Mouse (Mus musculus) forelimb bud, embryonic 11.5 days (tissue): ENCODE data around the gene Exosc1.
A peak's percentile ranks its signal among the peaks of the same experiment; 100 is the strongest.
"Not testable (repeated sequence)": the region's sequence is repeated elsewhere in the genome, so short reads cannot be mapped to it uniquely, and the experiment has no call there.

Experiments used
- DNase-seq: peaks from one replicate; pipeline ENCODE4 v3.0.0-alpha.2; 2012; ENCODE audit warnings: low read depth, low spot score

Gene Exosc1

GRCm38 (mm10) chr19:41933179-41934086, at the start of gene Exosc1, which contains the start of gene Zdhhc16:
TSS of gene Exosc1 (minus strand) at chr19:41933423.
TSS of gene Zdhhc16 (plus strand) at chr19:41933480.
- peak; percentile 97 for DNase-seq

GRCm38 (mm10) chr19:41982791-41983150, 49.5 kb upstream of the Exosc1 start:
- DNase-seq, result no peak

GRCm38 (mm10) chr19:41981931-41982790, 48.9 kb upstream of the Exosc1 start:
- DNase-seq, result no peak

- no peak for DNase-seq
Observed at GRCm38 (mm10) chr19:41981595-41981927, 48.3 kb upstream of the Exosc1 start, which contains the start of gene Ubtd1. TSS of gene Ubtd1 (plus strand) at chr19:41981763.

GRCm38 (mm10) chr19:41980819-41981594, 47.8 kb upstream of the Exosc1 start, which contains the start of gene Mms19:
TSS of gene Mms19 (minus strand) at chr19:41981157.
- peak; percentile 98 for DNase-seq

- DNase-seq, result peak; percentile 61
Observed at GRCm38 (mm10) chr19:41980422-41980818, 47.2 kb upstream of the Exosc1 start.

GRCm38 (mm10) chr19:41973891-41974794, 40.9 kb upstream of the Exosc1 start:
- no peak for DNase-seq

GRCm38 (mm10) chr19:41969618-41970017, 36.4 kb upstream of the Exosc1 start:
- DNase-seq, result no peak

- DNase-seq, result no peak
Observed at GRCm38 (mm10) chr19:41953574-41953973, 20.4 kb upstream of the Exosc1 start.

- DNase-seq, result no peak
Observed at GRCm38 (mm10) chr19:41952287-41952686, 19.1 kb upstream of the Exosc1 start.

GRCm38 (mm10) chr19:41943841-41944240, 10.6 kb upstream of the Exosc1 start:
- no peak for DNase-seq

GRCm38 (mm10) chr19:41938539-41938938, 5.3 kb upstream of the Exosc1 start:
- DNase-seq, result no peak

- DNase-seq, result no peak
Observed at GRCm38 (mm10) chr19:41935921-41936320, 2.7 kb upstream of the Exosc1 start.

GRCm38 (mm10) chr19:41934124-41934523, 901 bp upstream of the Exosc1 start:
- no peak for DNase-seq

GRCm38 (mm10) chr19:41932686-41933085, 537 bp downstream of the Exosc1 start:
- DNase-seq, result no peak

GRCm38 (mm10) chr19:41920412-41921067, 12.7 kb downstream of the Exosc1 start:
- DNase-seq, result no peak

GRCm38 (mm10) chr19:41919471-41919870, 13.8 kb downstream of the Exosc1 start:
- no peak for DNase-seq

- no peak for DNase-seq
Observed at GRCm38 (mm10) chr19:41916853-41917252, 16.4 kb downstream of the Exosc1 start.

GRCm38 (mm10) chr19:41915294-41915693, 17.9 kb downstream of the Exosc1 start:
- no peak for DNase-seq

GRCm38 (mm10) chr19:41914592-41914882, 18.7 kb downstream of the Exosc1 start:
- not testable (repeated sequence) for DNase-seq
